Mouse (Mus musculus) skeletal muscle tissue, adult 2 months (tissue): Measurements from ENCODE around the gene Esyt1.

Experiments used
- DNase-seq: peaks from one replicate; pipeline ENCODE4 v3.0.0-alpha.2; 2012; ENCODE audit warnings: low read depth, low spot score

Gene Esyt1

DNA sequence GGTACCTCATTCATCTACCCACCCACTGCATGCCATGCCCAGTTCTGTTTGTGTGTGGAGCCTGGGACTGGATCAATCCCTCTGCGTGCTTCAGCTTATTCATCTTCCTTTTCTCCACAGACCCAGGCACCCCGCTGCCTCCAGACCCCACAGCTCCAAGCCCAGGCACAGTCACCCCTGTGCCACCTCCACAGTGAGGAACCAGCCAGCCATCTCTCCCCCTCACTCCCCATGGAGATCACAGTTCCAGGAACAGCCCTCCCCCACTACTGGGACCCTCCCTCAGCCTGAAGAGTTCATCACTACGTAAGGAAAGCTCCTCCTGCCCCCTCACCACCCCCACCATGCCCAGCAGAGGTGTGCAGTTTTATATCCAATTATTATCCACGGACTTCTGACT is 36.9 kb downstream of the Esyt1 start:
- no peak for DNase-seq

DNA sequence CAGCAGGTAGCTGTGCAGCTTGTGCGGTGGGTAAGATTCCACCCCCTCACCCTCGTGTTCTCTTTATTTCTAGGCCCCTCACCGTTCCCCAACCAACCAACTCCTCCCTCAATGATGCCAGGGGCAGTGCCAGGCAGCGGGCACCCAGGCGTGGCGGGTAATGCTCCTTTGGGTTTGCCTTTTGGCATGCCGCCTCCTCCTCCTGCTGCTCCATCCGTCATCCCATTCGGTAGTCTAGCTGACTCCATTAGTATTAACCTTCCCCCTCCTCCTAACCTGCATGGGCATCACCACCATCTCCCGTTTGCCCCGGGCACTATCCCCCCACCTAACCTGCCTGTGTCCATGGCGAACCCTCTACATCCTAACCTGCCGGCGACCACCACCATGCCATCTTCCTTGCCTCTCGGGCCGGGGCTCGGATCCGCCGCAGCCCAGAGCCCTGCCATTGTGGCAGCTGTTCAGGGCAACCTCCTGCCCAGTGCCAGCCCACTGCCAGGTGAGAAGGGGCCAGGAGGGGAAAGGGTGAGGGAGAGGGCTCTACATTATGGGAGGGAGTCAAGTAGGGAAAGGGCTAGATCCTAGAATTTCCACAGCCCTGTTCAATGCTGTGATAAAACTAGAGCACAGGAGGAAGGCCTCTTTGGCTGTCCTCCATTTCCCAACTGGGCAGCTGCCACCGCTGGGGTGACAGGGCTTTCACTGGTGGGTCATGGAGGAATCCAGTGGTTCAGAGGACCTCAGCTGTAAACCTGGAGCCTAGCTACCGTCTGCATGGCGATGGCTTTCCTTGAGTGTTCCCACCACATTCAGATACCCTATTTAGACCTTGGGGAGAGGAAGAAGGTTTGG is 37.6 kb downstream of the Esyt1 start:
- no peak for DNase-seq

DNA sequence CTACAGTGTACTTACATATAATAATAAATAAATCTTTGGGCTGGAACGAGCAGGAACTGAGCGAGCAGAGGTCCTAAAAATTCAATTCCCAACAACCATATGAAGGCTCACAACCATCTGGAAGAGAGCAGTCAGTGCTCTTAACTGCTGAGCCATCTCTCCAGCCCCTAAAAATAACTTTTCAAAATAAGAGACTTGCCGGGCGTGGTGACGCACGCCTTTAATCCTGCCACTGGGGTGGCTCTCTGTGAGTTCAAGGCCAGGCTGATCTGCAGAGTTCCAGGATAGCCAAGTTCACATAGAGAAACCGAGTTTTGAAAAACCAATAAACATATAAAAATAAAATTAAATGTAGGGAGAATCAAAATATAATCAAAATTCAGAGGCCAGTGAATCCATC is 39.3 kb downstream of the Esyt1 start:
- no peak for DNase-seq

DNA sequence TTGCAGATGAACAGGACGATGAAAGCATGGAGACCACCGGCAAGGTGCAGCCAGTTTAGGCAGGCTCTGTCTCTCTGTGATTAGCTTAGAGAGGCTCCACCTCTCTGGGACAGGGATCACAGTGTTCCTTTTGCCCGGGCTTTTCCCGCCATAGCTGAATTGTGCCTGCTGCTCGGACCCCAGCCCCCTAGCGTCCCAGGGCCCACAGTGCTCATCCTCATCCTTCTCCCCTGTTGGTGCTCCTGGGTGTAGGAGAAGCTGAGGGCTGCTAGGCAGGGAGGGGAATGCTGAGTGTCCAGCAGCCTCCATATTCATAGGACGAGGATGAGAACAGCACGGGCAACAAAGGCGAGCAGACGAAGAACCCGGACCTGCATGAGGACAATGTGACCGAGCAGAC is 51.3 kb downstream of the Esyt1 start:
- no peak for DNase-seq

DNA sequence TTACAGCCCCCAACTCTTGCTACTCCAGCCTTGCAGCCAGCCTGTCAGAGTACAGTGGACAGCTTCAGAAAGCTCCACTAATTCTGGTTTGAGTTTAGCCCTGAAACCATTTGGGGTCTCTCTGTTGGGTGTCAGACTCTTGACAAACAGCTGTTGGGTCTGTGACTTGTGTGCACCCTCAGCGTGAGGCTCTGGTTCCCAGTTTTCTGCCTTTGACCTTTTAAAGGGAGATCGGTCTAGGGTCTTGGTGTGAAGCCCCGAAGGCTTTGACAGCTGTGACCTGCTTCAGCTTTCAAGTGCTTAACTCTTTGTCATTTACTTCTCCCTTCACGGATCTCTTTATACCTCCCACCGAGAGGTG is 65.4 kb downstream of the Esyt1 start:
- DNase-seq, result no peak
